Mouse (Mus musculus) CH12.LX (cell line): Measurements from ENCODE around the gene Lrrc4b.

Experiments
- CTCF ChIP-seq, 2 experiments: IDR thresholded peaks in 1 of 2; conservative IDR thresholded peaks in 1 of 2; 2 replicates each; pipeline ENCODE4 v1.5.1; 2011 to 2012; ENCODE audit warnings: low read depth in 2 of 2, low read length in 2 of 2, improper control_type of control experiment in 1 of 2, inconsistent platforms in 1 of 2, mild to moderate bottlenecking in 1 of 2, moderate library complexity in 1 of 2
- ELF1 ChIP-seq: IDR thresholded peaks from 2 replicates; pipeline ENCODE4 v1.6.1; 2014; ENCODE audit warnings: low read depth, mild to moderate bottlenecking, inconsistent platforms, low read length, improper control_type of control experiment
- EP300 ChIP-seq: IDR thresholded peaks from 2 replicates; pipeline ENCODE4 v1.6.1; 2011; ENCODE audit warnings: low read length, improper control_type of control experiment
- JUN ChIP-seq: IDR thresholded peaks from 2 replicates; pipeline ENCODE4 v1.6.1; 2011; ENCODE audit warnings: low read depth, mild to moderate bottlenecking, low read length, improper control_type of control experiment, moderate library complexity; ENCODE audit not compliant: insufficient read depth
- JUND ChIP-seq: conservative IDR thresholded peaks from 2 replicates; pipeline ENCODE4 v1.6.1; 2011; ENCODE audit warnings: low read depth, low read length, improper control_type of control experiment
- POLR2A ChIP-seq: IDR thresholded peaks from 2 replicates; pipeline ENCODE4 v1.6.1; 2011; ENCODE audit warnings: low read depth, mild to moderate bottlenecking, improper control_type of control experiment, low read length
- SMC3 ChIP-seq: IDR thresholded peaks from 2 replicates; pipeline ENCODE4 v1.6.1; 2011; ENCODE audit warnings: low read depth, low read length, improper control_type of control experiment
- TBP ChIP-seq: conservative IDR thresholded peaks from 2 replicates; pipeline ENCODE4 v1.6.1; 2011; ENCODE audit warnings: low read depth, low read length, improper control_type of control experiment
- ZMIZ1 ChIP-seq: IDR thresholded peaks from 2 replicates; pipeline ENCODE4 v1.6.1; 2012; ENCODE audit warnings: low read depth, mild to moderate bottlenecking, inconsistent platforms, low read length, improper control_type of control experiment

DNA sequence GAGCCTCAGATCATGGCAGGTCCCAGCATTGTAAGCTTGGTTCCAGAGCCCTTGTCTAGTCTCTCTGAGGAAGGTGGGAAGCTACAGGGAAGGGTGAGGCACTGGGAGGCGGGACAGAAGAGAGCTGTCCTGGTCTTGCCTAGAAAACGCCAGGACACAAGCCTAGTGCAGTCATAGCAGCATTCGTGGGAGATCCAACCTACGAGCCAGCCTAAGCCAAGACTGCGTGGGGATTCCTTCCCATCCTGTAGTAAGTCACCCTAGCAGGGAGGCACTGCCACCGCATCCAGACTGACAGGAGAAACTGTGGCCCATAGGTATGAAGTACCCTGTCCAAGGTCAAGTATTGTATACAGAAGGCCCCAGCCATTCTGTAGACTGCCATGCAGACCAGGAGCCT, 3.7 kb downstream of the Lrrc4b start:
- TF ChIP-seq JUND (no peak), JUN (no peak), TBP (no peak), ELF1 (no peak), POLR2A (no peak), EP300 (no peak), ZMIZ1 (no peak), CTCF (conservative IDR thresholded peaks at IDR 0.05 in 1 of 2, IDR thresholded peaks at IDR 0.05 in 1 of 2; ENCODE audit: low read depth in 2 of 2, low read length in 2 of 2) (no peak), SMC3 (no peak)
